13 mouse cellular contexts compared by ENCODE assay signal in the genomic region with DNA sequence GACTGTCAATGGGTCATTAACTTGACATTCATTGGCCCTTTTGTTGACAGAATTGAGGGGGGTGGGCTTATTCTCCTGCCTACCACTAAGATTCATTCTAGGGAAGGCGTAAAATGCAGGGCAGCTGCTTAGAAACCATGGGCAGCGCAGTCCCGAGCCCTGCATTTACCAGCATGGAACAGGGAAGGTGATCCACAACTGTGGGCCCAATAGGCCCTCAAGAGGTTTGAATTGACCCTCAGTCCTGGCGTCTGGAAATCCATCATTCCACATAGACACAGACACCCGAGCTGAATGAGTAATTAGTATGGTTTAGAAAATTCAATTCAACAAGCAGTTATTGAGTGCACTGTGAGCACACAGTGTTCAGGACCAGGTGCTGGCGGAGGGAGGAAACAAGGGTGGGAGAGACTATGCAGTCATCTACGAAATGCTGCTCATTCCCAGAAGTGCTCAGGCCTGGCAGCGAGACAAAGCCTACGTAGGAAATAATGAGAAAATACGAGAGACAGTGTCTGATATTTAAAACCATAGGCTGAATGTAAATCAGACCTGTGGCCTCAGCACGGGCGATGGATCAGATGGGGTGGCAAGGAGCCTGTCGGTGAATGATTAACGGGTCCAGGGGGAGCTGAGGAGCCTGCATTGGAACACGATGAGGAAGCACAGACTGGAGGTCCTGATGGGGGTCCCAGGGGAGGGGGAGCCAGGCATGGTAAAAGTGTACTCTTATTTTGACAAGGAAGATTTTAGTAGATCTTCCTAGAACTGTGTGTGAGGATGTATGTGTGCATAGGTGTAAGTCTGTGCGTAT. TPM values are rescaled to one million over a fixed set of nuclear protein-coding genes. Genes with fewer than 3 reads are reported as not detected.
DNase-seq lines count a peak whose midpoint lies in the region; ATAC-seq and TF ChIP-seq lines count a peak whose summit lies in the region.
"Had no signal": no experiment of that assay in that cellular context is flagged by ENCODE, and none has a peak within 500 bp of the region (broad histone marks: within the 10 kb centered on the region; RNA-seq: fewer than 3 reads in every experiment).

No protein-coding gene starts in this region.

- H3K9me3 ChIP-seq in kidney, embryonic 15.5 days (replicated peaks), result no peaks in the 10 kb centered on the region
- H3K9me3 ChIP-seq in hindbrain, embryonic 16.5 days (ENCODE audit: control insufficient read depth, low read length), result no peaks in the 10 kb centered on the region
- H3K9me3 ChIP-seq in neural tube, embryonic 12.5 days, result no peaks in the 10 kb centered on the region
- H3K9me3 ChIP-seq: liver, embryonic 13.5 days had no signal

- no peak for DNase-seq in kidney, adult 11 months
- DNase-seq in embryo, embryonic 11.5 days (ENCODE audit: low read depth, low spot score), result peak; percentile 13
- no peak for DNase-seq in heart, adult 2 months
- DNase-seq in heart, postnatal 36 days, result no peak
- DNase-seq in adrenal gland, adult (ENCODE audit: inconsistent age in 2 of 2, low spot score in 1 of 2), result no peak
- DNase-seq: cerebellum, adult 8-10 months; liver, embryonic 13.5 days; lung, postnatal 4 days had no signal

- 0 out of 2 replicates have a peak overlapping the region, but pooled peaks have one; percentile 22 for H3K27ac ChIP-seq in kidney, embryonic 15.5 days
- peak overlapping the region; percentile 36; the same call in 1 of the 2 replicates for H3K27ac ChIP-seq in hindbrain, embryonic 16.5 days (ENCODE audit: low read depth, low read length)
- H3K27ac ChIP-seq in neural tube, embryonic 12.5 days, result no peak overlapping the region
- no peak overlapping the region for H3K27ac ChIP-seq in heart, adult 2 months
- H3K27ac ChIP-seq: liver, embryonic 13.5 days had no signal

- H3K27me3 ChIP-seq in kidney, embryonic 15.5 days, result no peaks in the 10 kb centered on the region
- H3K27me3 ChIP-seq in hindbrain, embryonic 16.5 days (replicated peaks; ENCODE audit: control insufficient read depth, insufficient read depth, low read length), result no peaks in the 10 kb centered on the region
- H3K27me3 ChIP-seq in neural tube, embryonic 12.5 days (replicated peaks), result no peaks in the 10 kb centered on the region
- no peaks in the 10 kb centered on the region for H3K27me3 ChIP-seq in heart, adult 2 months (ENCODE audit: control insufficient read depth, insufficient read depth, low read length)
- H3K27me3 ChIP-seq: liver, embryonic 13.5 days; Patski had no signal

- peak overlapping the region; percentile 45 for H3K4me2 ChIP-seq in kidney, embryonic 15.5 days
- H3K4me2 ChIP-seq in hindbrain, embryonic 16.5 days (ENCODE audit: low read length), result no peak overlapping the region
- 0 out of 2 replicates have a peak overlapping the region, but pooled peaks have one; percentile 19 for H3K4me2 ChIP-seq in neural tube, embryonic 12.5 days (replicated peaks)
- H3K4me2 ChIP-seq: liver, embryonic 13.5 days had no signal

- WGBS in kidney, embryonic 15.5 days, result 20% methylated on average over 16 of the region's 16 CpGs
- 32% methylated on average over 16 of the region's 16 CpGs for WGBS in hindbrain, embryonic 16.5 days
- WGBS in neural tube, embryonic 12.5 days, result 21% methylated on average over 16 of the region's 16 CpGs
- 83% methylated on average over 16 of the region's 16 CpGs for WGBS in heart, adult 2 months

- no peak for TF ChIP-seq CTCF in heart, adult 2 months (IDR thresholded peaks at IDR 0.05)

- peak; percentile 53; the same call in 1 of the 2 replicates for ATAC-seq in kidney, embryonic 15.5 days (replicated peaks; ENCODE audit: low FRiP score)
- peak; percentile 76 for ATAC-seq in hindbrain, embryonic 16.5 days
- peak; percentile 82 for ATAC-seq in neural tube, embryonic 12.5 days (ENCODE audit: low FRiP score, low read depth)

- TF ChIP-seq EP300 in heart, adult 2 months (IDR thresholded peaks at IDR 0.05; ENCODE audit: insufficient read depth, low read depth, low read length), result no peak

- TF ChIP-seq POLR2A in heart, adult 2 months (IDR thresholded peaks at IDR 0.05; ENCODE audit: insufficient read depth, low read depth, low read length), result no peak

- H3K4me1 ChIP-seq in kidney, embryonic 15.5 days, result peaks cover 19% of the 10 kb centered on the region
- peaks cover 3% of the 10 kb centered on the region; the same call in 1 of the 2 replicates for H3K4me1 ChIP-seq in hindbrain, embryonic 16.5 days (ENCODE audit: control insufficient read depth, insufficient read depth, low read depth, low read length)
- peaks cover 29% of the 10 kb centered on the region for H3K4me1 ChIP-seq in neural tube, embryonic 12.5 days
- no peaks in the 10 kb centered on the region for H3K4me1 ChIP-seq in heart, adult 2 months (ENCODE audit: control insufficient read depth, insufficient read depth, low read length)
- H3K4me1 ChIP-seq: liver, embryonic 13.5 days had no signal

- no peak overlapping the region for H3K9ac ChIP-seq in kidney, embryonic 15.5 days
- no peak overlapping the region for H3K9ac ChIP-seq in hindbrain, embryonic 16.5 days (ENCODE audit: low read depth, low read length)
- no peak overlapping the region for H3K9ac ChIP-seq in neural tube, embryonic 12.5 days
- H3K9ac ChIP-seq in heart, adult 2 months (ENCODE audit: low read depth, low read length), result no peak overlapping the region
- H3K9ac ChIP-seq: liver, embryonic 13.5 days had no signal

- H3K36me3 ChIP-seq in kidney, embryonic 15.5 days, result no peaks in the 10 kb centered on the region
- H3K36me3 ChIP-seq in hindbrain, embryonic 16.5 days (ENCODE audit: control insufficient read depth, insufficient read depth, low read length), result no peaks in the 10 kb centered on the region
- no peaks in the 10 kb centered on the region for H3K36me3 ChIP-seq in neural tube, embryonic 12.5 days
- no peaks in the 10 kb centered on the region for H3K36me3 ChIP-seq in heart, adult 2 months (ENCODE audit: control insufficient read depth, insufficient read depth, low read length)
- H3K36me3 ChIP-seq: liver, embryonic 13.5 days had no signal

- H3K4me3 ChIP-seq in kidney, embryonic 15.5 days (replicated peaks), result no peak overlapping the region
- no peak overlapping the region for H3K4me3 ChIP-seq in hindbrain, embryonic 16.5 days (ENCODE audit: low read length)
- H3K4me3 ChIP-seq in neural tube, embryonic 12.5 days, result no peak overlapping the region
- no peak overlapping the region for H3K4me3 ChIP-seq in heart, adult 2 months
- H3K4me3 ChIP-seq: liver, embryonic 13.5 days had no signal

- intact Hi-C loops in heart, adult 2 months (cut with DNase I), result no loop called here
- intact Hi-C loops in heart, postnatal 36 days (cut with DNase I), result no loop called here

- no peaks in the 10 kb centered on the region for H3K79me2 ChIP-seq in heart, adult 2 months (replicated peaks; ENCODE audit: control insufficient read depth, insufficient read depth, low read length)

RNA-seq across cellular contexts. Expression of a gene that starts 50.5 kb away (rescaled TPM):
- polyA plus RNA-seq in kidney, embryonic 15.5 days (2015; fragmentation: Nextera tagmentation; extraction: Ambion mirVana), result not detected in 2 replicates
- polyA plus RNA-seq in hindbrain, embryonic 16.5 days (2015; fragmentation: Nextera tagmentation; extraction: Ambion mirVana), result 0.14 TPM in 1 of 2 replicates, not detected in the other
- polyA plus RNA-seq in neural tube, embryonic 12.5 days (2016; fragmentation: Nextera tagmentation; extraction: Ambion mirVana), result not detected in 2 replicates
- total RNA-seq in heart, adult 2 months (2021), result 1 to 10 TPM in 1 of 2 experiments, under 1 TPM in 1; 0.84 to 1.1 TPM
- polyA plus RNA-seq in heart, adult 2 months (2012; rRNA removed), result 0.76 and 1.7 TPM in 2 replicates
- under 1 TPM; 0.43 to 0.44 TPM for total RNA-seq in heart, postnatal 36 days (2021)
- polyA plus RNA-seq: C2C12; liver, embryonic 13.5 days; Patski had no signal

Comparison
In these comparisons a context has a peak if more than half of its experiments do, and no peak if none do; other contexts are left out.
1. H3K27ac ChIP-seq: peak in kidney, embryonic 15.5 days (single experiment) and hindbrain, embryonic 16.5 days (single experiment); none in neural tube, embryonic 12.5 days (single experiment) and heart, adult 2 months (single experiment).
2. Peak in every context shown above with its lines, with median percentiles within 50 percentile points of each other: ATAC-seq.